Mouse (Mus musculus) mature B cell (primary cell): Measurements from ENCODE around the gene Gm45015.
"Not testable (repeated sequence)": the region's sequence is repeated elsewhere in the genome, so short reads cannot be mapped to it uniquely, and the experiment has no call there.

ENCODE experiments used
- in situ Hi-C: fragments of 300-500 bp; cut with MboI; formaldehyde crosslinking; loops from 2 replicates; pipeline ENCODE4 v1.14.3; 2019

Gm45015 gene

DNA sequence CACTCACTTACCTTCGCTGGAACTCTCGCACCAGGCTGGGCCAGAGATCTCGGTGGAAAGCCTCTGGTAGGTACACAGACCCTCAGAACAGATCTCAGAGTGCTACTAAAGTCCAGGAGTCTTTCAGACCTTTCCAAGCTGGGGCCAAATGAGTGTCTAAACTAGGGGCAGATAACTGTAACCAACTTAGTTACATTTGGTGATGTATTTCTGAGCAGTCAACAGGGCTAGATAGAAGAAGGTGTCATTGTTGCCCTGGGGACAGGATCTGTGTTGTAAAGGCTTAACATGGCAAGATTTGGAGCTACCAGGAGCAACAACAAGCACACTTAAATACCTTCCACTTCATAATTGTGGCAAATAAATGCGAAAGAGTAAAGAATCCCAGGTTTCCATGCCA is at the start of gene Gm45015:
Gene Gm45015, minus strand, starts transcription at position 101 of the 400 bp plus-strand sequence.
- in situ Hi-C loops = no loop called here

DNA sequence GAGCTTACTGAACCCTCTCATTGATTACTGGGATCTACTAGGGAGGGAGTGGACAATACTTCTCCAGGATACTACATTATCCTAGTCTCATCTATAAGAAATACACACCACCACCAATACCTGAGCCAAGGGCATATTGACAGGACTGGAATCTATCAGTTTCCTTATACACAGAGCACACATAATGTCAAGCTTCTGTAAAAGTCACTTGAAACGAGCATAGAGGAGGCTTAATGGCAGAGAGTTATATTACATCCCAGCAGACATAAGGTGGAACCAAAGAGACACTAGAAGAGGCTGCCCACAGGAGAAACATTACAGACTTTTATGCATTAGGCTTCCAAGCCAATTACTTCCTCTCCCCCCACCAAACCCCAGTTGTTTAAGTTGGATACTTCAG is 48.3 kb upstream of the Gm45015 start:
- in situ Hi-C loops = no loop called here

DNA sequence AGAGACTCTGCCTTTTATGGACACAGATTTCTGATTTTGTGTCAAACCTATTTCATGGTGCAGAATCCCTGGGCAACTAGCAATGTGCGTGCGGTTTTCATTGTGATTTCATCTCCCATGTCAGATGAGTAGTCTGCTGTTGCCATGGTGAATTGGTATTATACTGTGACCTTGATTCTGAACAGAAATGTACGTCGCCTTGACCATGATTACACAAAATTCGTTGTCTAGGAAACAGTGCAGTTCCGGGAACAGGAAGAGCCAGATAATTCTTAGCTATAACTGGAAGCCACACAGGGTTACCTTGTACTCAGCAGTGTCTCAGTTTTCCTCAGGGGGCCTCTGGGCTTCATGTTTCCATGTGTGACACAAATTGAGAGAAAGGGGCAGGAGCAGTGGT is 47.8 kb upstream of the Gm45015 start:
- in situ Hi-C loops = no loop called here

DNA sequence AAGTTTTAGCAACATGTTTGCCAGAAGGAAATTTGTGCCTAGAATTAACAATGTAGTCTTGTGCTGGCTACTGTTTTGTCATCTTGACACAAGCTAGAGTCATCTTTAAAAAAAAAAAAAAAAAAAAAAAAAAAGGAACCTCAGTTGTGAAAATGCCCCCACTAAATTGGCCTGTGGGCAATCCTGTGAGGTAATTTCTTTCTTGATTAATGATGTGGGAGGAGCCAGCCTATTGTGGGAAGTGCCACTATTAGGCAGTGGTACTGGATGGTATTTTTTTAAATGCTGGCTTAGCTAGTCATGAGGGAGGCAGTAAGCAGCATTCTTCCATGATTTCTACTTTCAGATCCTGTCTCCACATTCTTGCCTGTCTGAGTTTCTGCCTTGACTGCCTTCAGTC is 26.7 kb upstream of the Gm45015 start:
- in situ Hi-C loops = no loop called here

DNA sequence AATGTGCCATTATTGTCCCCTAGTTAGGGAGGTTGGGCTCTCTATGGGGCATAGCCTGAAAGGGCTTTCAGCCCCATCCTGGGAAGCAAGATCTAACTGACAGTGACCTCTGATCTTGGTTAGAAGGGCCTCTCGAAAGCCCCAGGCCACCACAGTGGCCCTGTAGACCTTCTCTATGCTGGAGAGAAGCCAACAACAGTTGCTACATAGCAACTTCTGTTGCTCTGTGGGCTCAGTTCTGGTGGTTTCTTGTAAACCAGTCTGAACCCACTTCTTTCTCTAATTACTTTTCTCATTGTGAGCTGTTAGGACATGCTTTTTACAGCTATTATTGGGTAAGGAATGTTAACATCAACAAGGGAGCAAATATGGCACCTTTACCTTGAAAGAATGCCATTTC is 20.1 kb upstream of the Gm45015 start:
- in situ Hi-C loops = no loop called here

DNA sequence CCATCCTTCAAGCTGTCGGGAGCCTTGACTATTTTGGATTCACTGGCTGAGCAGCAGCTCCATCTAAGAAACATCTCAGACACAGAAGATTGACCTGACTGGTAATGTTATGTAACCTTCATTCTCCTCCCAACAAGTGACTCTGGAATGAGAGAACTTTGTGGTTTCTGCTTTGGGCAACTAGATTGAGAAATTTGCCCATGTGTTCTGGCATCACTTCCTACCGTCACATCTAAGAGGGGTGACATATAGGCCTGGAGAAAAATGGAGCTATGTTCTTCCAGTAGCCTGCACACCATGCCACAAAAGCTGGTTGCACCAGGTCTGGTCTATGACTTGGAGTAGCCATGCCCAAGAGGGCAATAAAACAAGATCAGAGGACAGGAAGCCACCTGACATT is 19.5 kb upstream of the Gm45015 start:
- in situ Hi-C loops = no loop called here

DNA sequence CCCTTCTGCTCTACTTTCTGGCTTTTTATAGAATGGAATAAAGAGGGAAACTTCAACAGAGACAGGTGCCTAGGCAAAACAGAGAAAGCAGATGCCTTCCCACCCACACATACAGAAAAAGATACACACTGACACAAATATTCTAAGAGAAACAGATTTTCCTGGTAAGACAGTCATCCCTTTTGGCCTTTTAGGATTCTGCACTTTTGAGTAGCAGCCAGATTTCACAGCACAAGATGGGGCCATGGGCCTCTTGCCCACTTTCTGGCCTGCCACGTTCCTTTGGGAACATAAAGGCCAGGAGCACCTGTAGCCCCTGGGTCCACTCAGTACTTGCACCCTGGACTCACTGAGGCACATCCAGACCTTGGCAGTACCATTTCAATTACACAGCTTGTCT is 7.7 kb upstream of the Gm45015 start:
- in situ Hi-C loops = no loop called here

DNA sequence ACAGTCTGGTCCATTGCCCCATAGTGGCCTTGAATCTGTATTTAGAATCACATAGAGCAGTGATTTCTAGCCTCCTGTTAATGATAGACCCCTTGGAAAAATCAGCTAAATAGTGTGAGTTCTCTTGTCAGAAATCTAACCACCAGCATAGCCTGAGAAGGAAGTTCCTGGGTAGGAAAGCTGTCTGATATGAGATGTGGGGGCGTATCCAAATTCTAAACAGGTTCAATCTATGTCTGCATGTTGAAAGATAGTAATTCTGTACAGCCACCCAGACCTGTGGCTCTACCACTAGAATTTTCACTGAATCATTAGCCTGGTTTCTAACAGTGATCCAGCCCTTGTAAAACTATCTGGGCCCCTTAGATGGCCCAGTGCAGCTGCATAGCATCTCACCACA is 7.2 kb upstream of the Gm45015 start:
- in situ Hi-C loops = no loop called here

DNA sequence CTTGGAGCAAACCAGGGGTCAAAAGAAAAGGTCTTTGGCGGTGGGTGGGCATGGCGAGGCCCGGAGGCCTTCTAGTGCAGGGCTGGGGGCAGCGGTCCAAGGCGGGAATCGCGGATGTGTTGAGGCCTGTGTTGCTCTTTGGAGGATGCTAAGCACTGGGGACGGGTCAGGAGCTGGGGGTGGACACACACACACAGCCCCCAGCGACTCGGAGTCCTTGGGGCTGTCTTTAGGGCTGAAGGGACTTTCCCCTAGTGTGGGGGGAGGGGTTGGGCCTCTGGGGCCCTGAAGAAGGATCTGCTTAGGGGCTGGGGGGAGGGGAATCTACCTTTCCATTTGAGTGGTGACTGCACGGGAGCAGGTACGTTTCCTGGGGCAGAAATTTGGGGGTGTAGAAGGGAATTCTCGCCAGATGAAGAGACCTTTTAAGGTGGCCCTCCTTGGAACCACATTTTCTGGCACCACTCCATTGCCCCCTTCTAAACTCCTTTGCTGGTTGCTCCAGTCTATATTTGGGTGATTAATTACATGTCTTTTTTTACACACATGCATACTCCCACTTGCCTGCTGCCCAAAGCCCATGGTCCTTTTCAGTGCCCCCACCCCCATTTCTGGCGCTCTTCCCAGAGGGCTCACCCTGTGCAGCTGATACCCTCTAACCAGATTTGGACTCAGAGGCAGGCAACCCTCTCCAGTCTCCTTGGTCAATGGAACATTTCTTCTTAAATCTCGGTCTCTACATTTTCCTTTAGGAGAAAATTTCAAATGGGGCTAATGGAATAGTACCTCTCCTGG is 6.5 kb upstream of the Gm45015 start:
- in situ Hi-C loops = no loop called here

DNA sequence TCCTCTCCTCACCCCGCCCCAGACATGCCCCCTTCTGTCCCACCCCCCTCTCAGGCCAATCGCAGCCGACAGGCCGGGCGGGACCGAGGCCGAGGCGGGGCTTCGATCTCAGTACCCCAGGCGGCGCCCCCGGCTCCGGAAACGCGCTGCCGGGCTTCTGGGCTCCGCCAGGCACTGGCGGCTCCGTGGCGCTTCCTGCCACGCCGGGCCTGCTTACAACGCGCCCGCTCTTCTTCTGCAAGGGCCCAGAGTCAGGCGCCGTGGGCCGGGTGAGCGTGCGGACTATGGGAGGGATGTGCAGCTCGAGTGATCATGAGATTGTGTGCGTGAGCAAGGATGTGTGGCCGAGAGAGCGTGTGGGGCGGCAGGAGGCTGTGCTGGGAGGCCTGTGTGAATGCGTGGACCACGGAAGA is 5.8 kb upstream of the Gm45015 start, which contains the start of gene Zfp275:
Gene Zfp275, plus strand, starts transcription at position 139 of the 413 bp plus-strand sequence.
- in situ Hi-C loops = no loop called here

DNA sequence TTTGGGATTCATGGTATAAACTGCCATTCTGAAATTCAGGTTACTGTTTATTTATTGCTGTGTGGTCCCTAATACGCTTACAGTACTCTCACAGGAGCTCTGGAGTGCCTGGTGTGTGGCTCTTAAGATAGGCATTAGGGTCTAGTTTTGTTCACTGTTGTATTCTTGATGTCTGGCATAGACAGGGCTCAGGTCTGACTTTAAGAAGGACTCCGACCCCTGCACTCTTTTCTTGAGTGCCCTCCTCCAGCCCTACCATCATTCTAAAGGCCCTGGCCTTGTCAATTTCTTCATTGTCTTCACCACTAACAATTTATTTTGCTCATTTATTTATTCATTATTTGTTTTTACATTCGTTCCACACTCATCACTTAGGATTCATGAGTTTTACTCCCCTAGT is 5.4 kb upstream of the Gm45015 start:
- in situ Hi-C loops = no loop called here

DNA sequence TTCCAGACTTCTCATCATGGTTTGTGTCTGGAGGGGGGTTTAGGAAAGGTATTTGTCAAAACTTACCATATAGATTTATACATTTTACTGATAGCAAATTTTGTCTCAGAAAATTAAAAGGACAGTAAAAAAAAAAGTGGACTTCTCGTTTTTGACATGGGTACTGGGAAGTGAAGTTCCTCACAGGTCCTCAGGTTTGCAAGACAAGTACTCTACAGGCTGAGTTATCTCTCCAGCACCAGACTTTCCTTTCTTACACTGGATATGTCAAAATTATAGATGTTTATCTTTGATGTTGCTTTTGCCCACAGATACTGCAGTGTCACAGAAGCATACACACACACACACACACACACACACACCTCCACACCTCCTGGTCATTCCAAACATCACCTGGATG is 4.8 kb upstream of the Gm45015 start:
- in situ Hi-C loops = no loop called here

DNA sequence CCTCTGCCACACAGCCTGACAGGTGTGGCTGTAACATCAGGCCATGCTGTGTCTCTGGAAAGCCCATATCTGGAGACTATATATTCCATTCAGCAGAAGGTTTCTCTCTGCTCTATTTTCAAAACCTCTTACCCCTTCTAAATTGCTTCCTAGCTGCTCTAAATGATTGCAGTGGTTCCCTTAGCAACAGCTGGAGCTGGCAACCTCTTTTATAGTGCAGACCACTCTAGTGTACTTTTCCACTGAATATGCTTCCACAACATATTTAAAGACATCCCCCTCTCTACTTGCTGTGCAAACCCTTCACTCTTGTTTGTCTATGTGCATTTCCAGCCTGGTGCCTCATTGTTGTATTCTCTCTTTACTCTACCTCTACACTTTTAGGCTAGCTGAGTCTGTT is 3.1 kb downstream of the Gm45015 start:
- in situ Hi-C loops = no loop called here

DNA sequence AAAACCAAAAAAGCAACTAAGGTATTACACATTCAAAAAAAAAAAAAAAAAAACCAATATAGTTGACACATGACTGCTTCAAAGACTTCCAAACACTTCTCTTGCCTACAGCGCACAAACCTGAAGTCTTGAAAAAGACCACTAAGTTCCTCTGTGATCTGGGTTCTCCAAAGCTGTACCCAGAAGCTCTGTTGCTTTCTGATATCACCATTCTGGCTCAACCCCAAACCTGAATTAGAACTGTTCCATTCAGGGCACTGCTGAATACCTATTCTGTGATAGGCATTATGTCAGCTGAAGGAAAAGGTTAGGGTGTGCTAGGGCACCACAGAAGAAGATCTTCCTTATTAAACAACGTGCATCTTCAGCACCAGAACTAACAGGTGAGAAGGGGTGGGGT is 9.4 kb downstream of the Gm45015 start:
- in situ Hi-C loops = no loop called here

DNA sequence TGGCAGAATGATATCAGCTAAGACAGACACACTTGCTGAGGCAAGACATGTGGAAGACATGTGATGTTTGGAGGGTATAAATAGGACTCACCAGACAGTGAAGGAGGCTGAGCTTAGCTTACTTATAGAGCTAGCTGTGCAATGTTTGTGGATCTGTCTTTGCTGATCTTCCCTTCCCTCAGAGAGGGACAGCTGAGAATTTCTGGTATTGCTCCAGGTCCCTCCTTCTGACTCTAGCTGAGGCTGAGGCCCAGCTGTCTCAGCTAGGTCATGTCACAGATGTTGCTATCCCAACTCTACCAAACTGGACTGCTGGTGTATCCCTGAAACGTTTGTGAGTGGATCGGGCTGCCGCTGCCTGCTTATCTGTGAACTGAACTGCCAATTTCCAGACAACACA is 15.6 kb downstream of the Gm45015 start:
- in situ Hi-C loops = no loop called here

DNA sequence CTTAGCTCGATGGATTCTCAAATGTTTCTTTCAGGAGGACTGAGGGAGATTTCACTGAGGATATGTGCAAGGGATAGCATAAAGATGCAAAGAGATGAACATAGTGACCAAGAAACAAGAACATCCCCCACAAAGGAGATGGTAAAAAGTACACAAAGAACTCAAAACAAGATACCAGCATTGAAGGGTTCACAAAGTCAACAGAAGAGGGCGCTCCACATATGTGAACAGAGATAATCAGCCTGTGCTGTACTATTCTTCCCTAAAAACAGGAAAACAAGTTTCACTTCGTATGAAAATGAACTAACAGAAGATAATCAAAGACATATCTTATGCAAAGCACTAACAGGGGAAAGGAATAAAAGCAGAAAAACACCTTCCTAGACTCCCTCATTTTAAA is 24.1 kb downstream of the Gm45015 start:
- in situ Hi-C loops = no loop called here

DNA sequence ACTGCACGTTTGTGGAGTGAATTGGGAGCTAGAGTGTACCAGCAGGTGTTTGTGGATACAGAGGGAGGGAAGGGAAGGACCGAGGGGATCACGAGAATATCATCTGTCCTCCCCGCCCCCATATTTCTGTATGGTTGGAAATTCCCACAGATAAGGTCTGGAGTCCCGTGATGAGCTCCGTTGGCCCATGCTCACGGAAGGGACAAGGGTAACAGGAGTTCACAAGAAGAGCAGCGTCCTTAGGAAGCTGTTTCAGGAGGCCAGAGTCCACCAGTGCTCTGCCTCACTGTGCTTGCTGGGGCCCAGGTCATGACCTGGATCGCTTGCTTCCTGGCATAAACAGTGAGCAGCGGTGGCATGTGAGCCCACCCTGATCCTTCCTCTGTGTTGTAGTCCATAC is 40.9 kb downstream of the Gm45015 start:
- in situ Hi-C loops = not testable (repeated sequence)

DNA sequence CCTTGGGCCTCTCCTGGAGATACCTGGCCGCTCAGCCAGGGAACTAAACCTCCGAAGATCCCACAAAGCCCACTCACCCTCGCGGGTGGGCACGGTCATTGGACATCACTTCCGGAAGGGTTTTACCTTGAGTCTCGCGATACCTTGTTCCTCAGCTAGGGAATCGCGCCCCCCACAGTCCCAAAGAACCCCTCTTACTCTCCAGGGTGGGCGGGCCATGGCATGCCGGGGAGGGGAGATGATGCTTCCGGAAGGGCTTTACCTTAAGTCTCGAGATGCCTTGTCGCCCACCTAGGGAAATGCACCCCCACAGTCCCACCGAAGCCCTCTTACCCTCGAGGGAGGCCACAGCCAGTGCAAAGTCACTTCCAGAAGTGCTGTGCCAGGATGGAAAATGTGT is 43.8 kb downstream of the Gm45015 start, which contains the start of the genes Xlr5a and Xlr5c:
Gene Xlr5a, minus strand, starts transcription at position 101 of the 400 bp plus-strand sequence.
Gene Xlr5c, minus strand, starts transcription at position 101 of the 400 bp plus-strand sequence.
- in situ Hi-C loops = not testable (repeated sequence)
